8 mouse cellular contexts compared by ENCODE assay signal in the genomic region with DNA sequence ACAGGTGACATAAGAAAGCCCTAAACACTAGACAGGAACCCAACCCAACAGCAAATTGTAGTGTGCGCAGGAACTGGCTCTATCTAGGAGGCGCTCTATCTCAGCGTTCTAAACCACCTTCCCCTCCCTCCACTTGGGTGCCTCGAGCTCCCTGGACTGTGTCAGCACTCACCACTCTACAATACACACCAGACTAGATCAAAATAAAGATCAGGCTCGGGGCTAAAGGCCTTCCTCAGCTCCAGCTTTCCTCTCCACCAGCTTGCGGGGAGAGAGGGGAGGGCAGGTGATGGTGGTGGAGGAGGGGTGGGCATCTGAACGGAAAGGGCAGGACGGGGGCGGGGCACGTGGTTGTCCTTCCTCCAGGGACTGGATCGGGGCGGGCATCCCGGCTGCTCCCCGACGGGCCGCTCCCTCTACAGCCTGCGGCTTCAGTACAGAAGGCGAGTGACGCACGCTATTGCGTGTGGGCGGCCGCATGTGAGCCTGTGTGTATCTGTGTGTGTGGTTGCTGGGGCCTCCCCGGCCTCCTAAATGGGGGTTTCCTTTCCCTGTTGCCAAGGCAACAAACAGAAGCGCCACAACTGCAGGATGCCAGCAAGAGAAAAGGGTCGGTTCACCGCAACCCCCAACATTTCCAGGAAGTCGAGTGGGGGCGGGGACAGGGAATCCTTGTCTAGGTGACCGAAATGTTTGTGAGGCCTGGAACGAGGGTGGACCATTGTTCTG. TPM values are rescaled to one million over a fixed set of nuclear protein-coding genes. Genes with fewer than 3 reads are reported as not detected.
DNase-seq lines count a peak whose midpoint lies in the region; ATAC-seq lines count a peak whose summit lies in the region.

A gene (minus strand): TSS at position 265 of the 729 bp plus-strand sequence.

- no peaks in the 10 kb centered on the region for H3K9me3 ChIP-seq in forebrain, embryonic 11.5 days (ENCODE audit: control insufficient read depth, low read length)
- no peaks in the 10 kb centered on the region for H3K9me3 ChIP-seq in heart, embryonic 15.5 days (replicated peaks)
- no peaks in the 10 kb centered on the region for H3K9me3 ChIP-seq in liver, embryonic 12.5 days (replicated peaks)
- H3K9me3 ChIP-seq in stomach, embryonic 14.5 days (ENCODE audit: control insufficient read depth, low read depth, low read length), result no peaks in the 10 kb centered on the region

- ATAC-seq in forebrain, embryonic 11.5 days (replicated peaks; ENCODE audit: low FRiP score), result peak; percentile 97
- ATAC-seq in heart, embryonic 15.5 days (replicated peaks; ENCODE audit: insufficient number of reproducible peaks, insufficient read depth, low FRiP score, low read depth), result peak; percentile 96
- ATAC-seq in liver, embryonic 12.5 days, result peak; percentile 91
- peak; percentile 95 for ATAC-seq in stomach, embryonic 14.5 days (ENCODE audit: insufficient number of reproducible peaks, insufficient read depth, low FRiP score, low read depth)

- peak within 1 kb of the TSS; percentile 53 for H3K4me2 ChIP-seq in forebrain, embryonic 11.5 days (ENCODE audit: low read depth, low read length, severe bottlenecking)
- peak within 1 kb of the TSS; percentile 64 for H3K4me2 ChIP-seq in heart, embryonic 15.5 days
- H3K4me2 ChIP-seq in liver, embryonic 12.5 days, result peak within 1 kb of the TSS; percentile 84
- H3K4me2 ChIP-seq in stomach, embryonic 14.5 days (replicated peaks; ENCODE audit: low read depth, low read length), result peak within 1 kb of the TSS; percentile 45

- H3K4me3 ChIP-seq in forebrain, embryonic 11.5 days (ENCODE audit: low read depth, low read length), result peak within 1 kb of the TSS; percentile 28
- peak within 1 kb of the TSS; percentile 48 for H3K4me3 ChIP-seq in heart, embryonic 15.5 days
- peak within 1 kb of the TSS; percentile 53 for H3K4me3 ChIP-seq in liver, embryonic 12.5 days
- H3K4me3 ChIP-seq in stomach, embryonic 14.5 days (ENCODE audit: low read depth, low read length), result peak within 1 kb of the TSS; percentile 27

- H3K4me1 ChIP-seq in forebrain, embryonic 11.5 days (replicated peaks; ENCODE audit: control insufficient read depth, insufficient read depth, low read length), result peaks cover 27% of the 10 kb centered on the region
- H3K4me1 ChIP-seq in heart, embryonic 15.5 days (replicated peaks), result peaks cover 50% of the 10 kb centered on the region
- peaks cover 88% of the 10 kb centered on the region for H3K4me1 ChIP-seq in liver, embryonic 12.5 days
- peaks cover 31% of the 10 kb centered on the region for H3K4me1 ChIP-seq in stomach, embryonic 14.5 days (ENCODE audit: control insufficient read depth, insufficient read depth, low read length)

- under 1% methylated on average over 31 of the region's 31 CpGs for WGBS in forebrain, embryonic 11.5 days
- under 1% methylated on average over 31 of the region's 31 CpGs for WGBS in heart, embryonic 15.5 days
- under 1% methylated on average over 31 of the region's 31 CpGs for WGBS in liver, embryonic 12.5 days (ENCODE audit: insufficient replicate concordance)
- WGBS in stomach, embryonic 14.5 days, result 1% methylated on average over 31 of the region's 31 CpGs

- DNase-seq in CD8-positive naive resting alpha-beta T cell, adult 2 months (ENCODE audit: low read depth in 2 of 2, low spot score in 2 of 2), result peak; percentile 98
- peak; percentile 95 for DNase-seq in c-Kit-positive CD71-positive TER-119-negative erythroid progenitor cells, embryonic 14.5 days (ENCODE audit: low read depth)
- peak; percentile 97 for DNase-seq in forebrain, embryonic 11.5 days (ENCODE audit: low spot score)
- peak; percentile 96 for DNase-seq in kidney, postnatal 14 days
- DNase-seq in naive thymus-derived CD4-positive, alpha-beta T cell, adult 2 months (ENCODE audit: low read depth), result peak; percentile 99

- H3K9ac ChIP-seq in forebrain, embryonic 11.5 days (ENCODE audit: low read length), result peak within 1 kb of the TSS; percentile 52
- H3K9ac ChIP-seq in heart, embryonic 15.5 days, result peak within 1 kb of the TSS; percentile 53
- peak within 1 kb of the TSS; percentile 70 for H3K9ac ChIP-seq in liver, embryonic 12.5 days
- 0 out of 2 replicates have a peak within 1 kb of the TSS, but pooled peaks have one; percentile 33 for H3K9ac ChIP-seq in stomach, embryonic 14.5 days (replicated peaks; ENCODE audit: low read depth, low read length)

- H3K36me3 ChIP-seq in forebrain, embryonic 11.5 days (ENCODE audit: control insufficient read depth, insufficient read depth, low read length), result no peaks in the 10 kb centered on the region
- H3K36me3 ChIP-seq in heart, embryonic 15.5 days, result no peaks in the 10 kb centered on the region
- H3K36me3 ChIP-seq in liver, embryonic 12.5 days, result no peaks in the 10 kb centered on the region
- no peaks in the 10 kb centered on the region for H3K36me3 ChIP-seq in stomach, embryonic 14.5 days (ENCODE audit: control insufficient read depth, insufficient read depth, low read length)

- H3K27me3 ChIP-seq in forebrain, embryonic 11.5 days (ENCODE audit: control insufficient read depth, insufficient read depth, low read length), result no peaks in the 10 kb centered on the region
- no peaks in the 10 kb centered on the region for H3K27me3 ChIP-seq in heart, embryonic 15.5 days
- peaks cover 8% of the 10 kb centered on the region for H3K27me3 ChIP-seq in liver, embryonic 12.5 days (replicated peaks)
- no peaks in the 10 kb centered on the region for H3K27me3 ChIP-seq in stomach, embryonic 14.5 days (ENCODE audit: control insufficient read depth, insufficient read depth, low read length)

- H3K27ac ChIP-seq in forebrain, embryonic 11.5 days (ENCODE audit: low read depth, low read length), result peak within 1 kb of the TSS; percentile 90
- H3K27ac ChIP-seq in heart, embryonic 15.5 days, result peak within 1 kb of the TSS; percentile 90
- H3K27ac ChIP-seq in liver, embryonic 12.5 days, result peak within 1 kb of the TSS; percentile 77
- H3K27ac ChIP-seq in stomach, embryonic 14.5 days (ENCODE audit: low read length), result peak within 1 kb of the TSS; percentile 84

RNA-seq across cellular contexts. Expression of the gene that starts here (rescaled TPM):
- 19.4 and 20.4 TPM in 2 replicates for polyA plus RNA-seq in forebrain, embryonic 11.5 days (2014; fragmentation: Nextera tagmentation; extraction: Ambion mirVana)
- 110 and 131 TPM in 2 replicates for polyA plus RNA-seq in heart, embryonic 15.5 days (2015; fragmentation: Nextera tagmentation; extraction: Ambion mirVana)
- polyA plus RNA-seq in liver, embryonic 12.5 days (2016; fragmentation: Nextera tagmentation; extraction: Ambion mirVana), result 189 TPM in 2 replicates
- polyA plus RNA-seq in stomach, embryonic 14.5 days (2014; fragmentation: Nextera tagmentation; extraction: Ambion mirVana), result 128 and 148 TPM in 2 replicates

Comparison
In these comparisons a context has a peak if more than half of its experiments do, and no peak if none do; other contexts are left out.
1. Peak in every context shown above with its lines: DNase-seq, ATAC-seq, H3K4me3 ChIP-seq and H3K27ac ChIP-seq.